Mouse (Mus musculus): ENCODE data around the gene Lamtor5. TPM values are rescaled to one million over a fixed set of nuclear protein-coding genes. Genes with fewer than 3 reads are reported as not detected.
A peak's percentile ranks its signal among the peaks of the same experiment; 100 is the strongest.

The Lamtor5 gene
- polyA plus RNA-seq, 1 experiment from 2014 or later, result 167 TPM

- WGBS, result 79% methylated on average over 6 of the region's 6 CpGs
- no peak overlapping the region for H3K27ac ChIP-seq (replicated peaks)
- no peaks in the 10 kb centered on the region for H3K27me3 ChIP-seq
- ATAC-seq (ENCODE audit: low FRiP score, low read depth), result no peak
- H3K36me3 ChIP-seq, result no peaks in the 10 kb centered on the region
- no peaks in the 10 kb centered on the region for H3K9me3 ChIP-seq
- H3K4me2 ChIP-seq (replicated peaks), result no peak overlapping the region
- peaks cover 6% of the 10 kb centered on the region; the same call in 1 of the 2 replicates for H3K4me1 ChIP-seq
- H3K9ac ChIP-seq (replicated peaks), result no peak overlapping the region
- no peak overlapping the region for H3K4me3 ChIP-seq
Observed at GRCm38 (mm10) chr3:107246876-107247275, 31.8 kb upstream of the Lamtor5 start.

DNA sequence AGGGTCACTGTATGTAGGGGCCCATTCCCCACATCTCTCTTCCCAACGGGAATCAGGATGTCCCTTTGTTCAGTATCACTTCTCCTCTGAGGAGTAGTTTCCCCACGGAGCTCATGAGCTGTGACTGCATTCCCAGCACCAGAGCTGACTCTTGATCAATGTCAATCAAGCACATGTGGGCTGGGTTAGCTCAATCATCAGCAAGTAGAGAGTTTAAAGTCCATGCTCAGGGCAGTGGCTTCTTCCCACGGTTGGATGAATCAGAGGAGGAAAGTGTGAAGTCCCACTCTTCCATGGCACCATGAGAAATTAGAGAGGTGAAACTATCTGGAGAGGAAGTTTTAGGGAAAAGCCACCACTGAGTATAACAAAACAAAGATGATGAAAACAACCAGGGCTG lies 29.6 kb upstream of the Lamtor5 start:
- Histone ChIP-seq H3K4me2 (replicated peaks) (no peak overlapping the region), H3K27ac (replicated peaks) (no peak overlapping the region), H3K36me3 (no peaks in the 10 kb centered on the region), H3K27me3 (no peaks in the 10 kb centered on the region), H3K9ac (replicated peaks) (no peak overlapping the region), H3K4me1 (0 out of 2 replicates have a peak, but pooled peaks cover 6% of the 10 kb centered on the region), H3K4me3 (no peak overlapping the region), H3K9me3 (no peaks in the 10 kb centered on the region)
- 68% methylated on average over 3 of the region's 3 CpGs for WGBS
- ATAC-seq (ENCODE audit: low FRiP score, low read depth), result no peak

DNA sequence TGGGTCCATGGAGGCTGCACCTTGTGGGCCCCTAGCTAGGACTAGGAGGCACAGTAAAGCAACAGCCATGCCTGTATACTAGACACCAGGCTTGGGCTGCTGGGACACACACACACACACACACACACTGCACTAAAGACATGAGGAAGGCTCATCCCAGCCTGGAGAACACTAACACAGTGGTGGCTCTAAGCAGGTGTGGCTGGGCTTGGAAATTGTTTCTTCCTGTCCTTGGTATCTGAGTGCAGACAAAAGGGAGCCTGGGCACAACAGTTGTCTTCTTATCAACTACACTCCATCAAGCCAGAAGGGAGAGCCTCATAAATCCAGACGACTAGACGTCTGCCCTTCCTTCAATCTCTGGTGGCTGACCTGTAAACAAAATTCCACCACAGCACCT lies 28.3 kb upstream of the Lamtor5 start:
- Histone ChIP-seq H3K27me3 (no peaks in the 10 kb centered on the region), H3K9me3 (no peaks in the 10 kb centered on the region), H3K4me1 (0 out of 2 replicates have a peak, but pooled peaks cover 6% of the 10 kb centered on the region), H3K4me3 (no peak overlapping the region), H3K36me3 (no peaks in the 10 kb centered on the region), H3K9ac (replicated peaks) (no peak overlapping the region), H3K27ac (replicated peaks) (no peak overlapping the region), H3K4me2 (replicated peaks) (no peak overlapping the region)
- no peak for ATAC-seq (ENCODE audit: low FRiP score, low read depth)
- WGBS, result 80% methylated on average over 2 of the region's 2 CpGs

DNA sequence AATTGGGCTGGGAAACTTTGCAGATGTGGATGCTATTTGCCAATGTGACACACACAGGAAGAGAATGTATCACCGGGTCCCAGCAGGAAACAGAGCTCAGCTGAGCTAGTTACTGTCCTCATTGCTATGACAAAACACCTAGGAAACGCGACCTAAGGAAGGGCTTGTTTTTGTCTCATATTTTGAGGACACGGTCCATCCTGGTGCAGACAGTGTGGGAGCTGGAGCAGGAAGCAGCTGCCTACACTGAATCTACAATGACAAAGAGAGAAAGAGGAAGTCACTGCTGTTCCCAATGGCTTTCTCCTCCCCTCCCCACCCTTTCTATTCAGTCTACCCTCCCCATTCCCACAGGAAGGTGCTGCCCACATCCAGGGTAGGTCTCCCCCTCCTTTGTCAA lies 26.6 kb upstream of the Lamtor5 start:
- H3K4me2 ChIP-seq (replicated peaks), result no peak overlapping the region
- no peak for ATAC-seq (ENCODE audit: low FRiP score, low read depth)
- no peak overlapping the region for H3K4me3 ChIP-seq
- H3K27ac ChIP-seq (replicated peaks), result no peak overlapping the region
- no peaks in the 10 kb centered on the region for H3K27me3 ChIP-seq
- H3K36me3 ChIP-seq, result no peaks in the 10 kb centered on the region
- no peak overlapping the region for H3K9ac ChIP-seq (replicated peaks)
- 77% methylated on average over 4 of the region's 4 CpGs for WGBS
- H3K9me3 ChIP-seq, result no peaks in the 10 kb centered on the region
- H3K4me1 ChIP-seq, result 0 out of 2 replicates have a peak, but pooled peaks cover 3% of the 10 kb centered on the region

- Histone ChIP-seq H3K27me3 (no peaks in the 10 kb centered on the region), H3K9me3 (no peaks in the 10 kb centered on the region), H3K4me1 (no peaks in the 10 kb centered on the region), H3K9ac (replicated peaks) (no peak overlapping the region), H3K27ac (replicated peaks) (no peak overlapping the region), H3K4me2 (replicated peaks) (no peak overlapping the region), H3K36me3 (no peaks in the 10 kb centered on the region), H3K4me3 (no peak overlapping the region)
- no peak for ATAC-seq (ENCODE audit: low FRiP score, low read depth)
- 86% methylated on average over 5 of the region's 5 CpGs for WGBS
Observed at GRCm38 (mm10) chr3:107253925-107254324, 24.7 kb upstream of the Lamtor5 start.

- H3K36me3 ChIP-seq, result no peaks in the 10 kb centered on the region
- H3K4me2 ChIP-seq (replicated peaks), result no peak overlapping the region
- no peak overlapping the region for H3K9ac ChIP-seq (replicated peaks)
- ATAC-seq (ENCODE audit: low FRiP score, low read depth), result no peak
- no peak overlapping the region for H3K27ac ChIP-seq (replicated peaks)
- H3K9me3 ChIP-seq, result no peaks in the 10 kb centered on the region
- 88% methylated on average over 3 of the region's 3 CpGs for WGBS
- no peaks in the 10 kb centered on the region for H3K27me3 ChIP-seq
- peaks cover 4% of the 10 kb centered on the region; the same call in 1 of the 2 replicates for H3K4me1 ChIP-seq
- no peak overlapping the region for H3K4me3 ChIP-seq
Observed at GRCm38 (mm10) chr3:107255992-107256391, 22.7 kb upstream of the Lamtor5 start.

GRCm38 (mm10) chr3:107256724-107257123 lies 21.9 kb upstream of the Lamtor5 start:
- peaks cover 10% of the 10 kb centered on the region for H3K4me1 ChIP-seq
- H3K36me3 ChIP-seq, result no peaks in the 10 kb centered on the region
- H3K27ac ChIP-seq (replicated peaks), result no peak overlapping the region
- H3K9ac ChIP-seq (replicated peaks), result no peak overlapping the region
- H3K4me2 ChIP-seq (replicated peaks), result no peak overlapping the region
- no peak overlapping the region for H3K4me3 ChIP-seq
- H3K27me3 ChIP-seq, result no peaks in the 10 kb centered on the region
- no peaks in the 10 kb centered on the region for H3K9me3 ChIP-seq
- no peak for ATAC-seq (ENCODE audit: low FRiP score, low read depth)
- 71% methylated on average over 7 of the region's 7 CpGs for WGBS

DNA sequence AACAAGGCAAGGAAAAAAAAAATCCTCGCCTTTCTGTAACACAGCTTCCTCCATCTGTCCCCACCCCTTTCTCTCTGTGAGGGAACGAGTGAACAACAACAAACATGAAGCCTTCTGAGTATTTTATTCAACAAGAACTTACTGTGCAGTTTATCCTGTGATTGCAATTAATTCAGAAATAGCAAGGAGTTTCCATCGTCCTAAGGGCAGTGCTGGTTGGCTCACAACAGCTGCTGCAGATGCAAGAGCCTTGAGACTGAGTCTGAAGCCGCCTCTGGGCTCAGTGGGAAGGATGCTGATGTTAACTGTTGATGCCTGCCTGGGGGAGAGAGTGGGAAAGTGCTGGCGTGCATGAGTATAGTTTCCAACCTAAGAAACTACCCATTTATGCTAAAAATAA lies 20.7 kb upstream of the Lamtor5 start:
- Histone ChIP-seq H3K27ac (replicated peaks) (no peak overlapping the region), H3K36me3 (no peaks in the 10 kb centered on the region), H3K27me3 (no peaks in the 10 kb centered on the region), H3K9me3 (no peaks in the 10 kb centered on the region), H3K9ac (replicated peaks) (no peak overlapping the region), H3K4me3 (no peak overlapping the region), H3K4me1 (peaks cover 12% of the 10 kb centered on the region), H3K4me2 (replicated peaks) (no peak overlapping the region)
- 71% methylated on average over 5 of the region's 5 CpGs for WGBS
- no peak for ATAC-seq (ENCODE audit: low FRiP score, low read depth)

DNA sequence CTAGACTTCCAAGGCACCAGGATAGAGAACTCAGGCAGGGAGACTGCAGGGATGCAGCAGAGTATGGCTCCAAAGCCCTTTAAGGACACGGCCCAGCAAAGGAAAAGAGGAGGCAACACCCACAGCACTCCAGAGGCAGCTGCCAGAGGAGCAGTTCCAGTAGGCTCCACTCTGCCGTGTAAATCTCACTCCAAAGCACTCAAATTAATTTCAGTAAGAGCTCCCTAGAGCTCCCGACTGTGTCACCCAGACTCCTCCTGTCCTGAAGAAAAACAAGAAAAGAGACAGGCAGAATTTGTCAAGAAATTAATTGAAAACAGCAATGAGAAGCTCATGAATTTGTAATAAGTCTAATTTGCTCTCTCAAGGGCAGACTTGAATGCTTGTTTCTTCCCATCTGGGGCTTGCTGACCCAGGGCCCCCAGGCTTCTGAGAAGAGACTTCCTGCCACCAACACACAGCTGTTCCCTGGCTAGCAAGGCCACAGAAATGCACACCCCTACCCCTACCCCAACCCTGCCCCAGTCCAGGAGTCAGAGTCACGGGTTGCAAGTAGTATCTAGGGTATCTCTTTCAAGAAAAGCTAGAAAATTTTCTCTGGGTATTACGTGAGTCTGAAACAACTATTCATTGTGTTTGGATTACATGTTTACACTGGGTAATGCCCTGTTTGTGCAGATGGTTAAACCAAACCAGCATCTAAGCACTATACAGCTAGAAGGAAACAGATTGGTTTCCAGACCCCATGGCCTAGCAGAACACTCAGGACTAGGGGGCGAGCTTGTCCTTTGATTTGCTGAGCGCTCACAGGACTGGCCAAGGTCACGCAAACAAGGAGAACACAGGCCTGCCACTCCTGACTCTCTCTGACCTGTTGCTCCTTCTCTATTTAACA lies 17.5 kb upstream of the Lamtor5 start:
- H3K36me3 ChIP-seq, result no peaks in the 10 kb centered on the region
- WGBS, result 50% methylated on average over 8 of the region's 8 CpGs
- peaks cover 12% of the 10 kb centered on the region for H3K4me1 ChIP-seq
- no peak overlapping the region for H3K4me3 ChIP-seq
- H3K27ac ChIP-seq (replicated peaks), result peak overlapping the region; percentile 56
- H3K9me3 ChIP-seq, result no peaks in the 10 kb centered on the region
- H3K27me3 ChIP-seq, result no peaks in the 10 kb centered on the region
- ATAC-seq (ENCODE audit: low FRiP score, low read depth), result peak; percentile 65; the same call in 1 of the 2 replicates
- no peak overlapping the region for H3K9ac ChIP-seq (replicated peaks)
- H3K4me2 ChIP-seq (replicated peaks), result no peak overlapping the region

GRCm38 (mm10) chr3:107261851-107262165 lies 16.9 kb upstream of the Lamtor5 start:
- peaks cover 12% of the 10 kb centered on the region for H3K4me1 ChIP-seq
- H3K36me3 ChIP-seq, result no peaks in the 10 kb centered on the region
- H3K27me3 ChIP-seq, result no peaks in the 10 kb centered on the region
- 57% methylated on average over 7 of the region's 7 CpGs for WGBS
- no peaks in the 10 kb centered on the region for H3K9me3 ChIP-seq
- H3K27ac ChIP-seq (replicated peaks), result no peak overlapping the region
- no peak overlapping the region for H3K4me2 ChIP-seq (replicated peaks)
- no peak overlapping the region for H3K9ac ChIP-seq (replicated peaks)
- ATAC-seq (ENCODE audit: low FRiP score, low read depth), result no peak
- H3K4me3 ChIP-seq, result no peak overlapping the region

DNA sequence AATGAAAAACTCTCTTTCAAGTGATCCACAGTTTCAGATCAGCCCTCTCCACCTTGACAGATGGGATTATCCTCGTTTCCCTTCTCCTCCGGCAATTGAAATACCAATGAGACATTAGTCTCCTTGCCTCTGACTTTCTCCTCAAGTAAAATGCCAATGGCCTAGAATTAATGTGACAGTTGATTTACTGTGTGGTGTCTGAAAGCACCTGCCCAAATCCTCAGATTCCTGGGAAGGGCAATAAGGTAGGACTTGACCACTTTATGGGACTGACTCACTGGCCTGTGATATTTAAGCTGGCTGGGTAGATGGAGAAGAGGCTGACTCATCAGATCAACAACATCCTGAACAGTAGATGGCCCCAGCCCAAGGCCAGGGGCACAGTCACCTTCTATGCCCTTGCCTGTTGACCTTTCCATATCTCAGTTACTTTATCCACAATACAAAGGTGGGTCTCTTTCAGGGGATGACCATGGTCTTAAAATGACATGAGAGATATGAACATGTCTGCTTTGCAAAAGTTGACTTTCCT lies 11.8 kb upstream of the Lamtor5 start:
- H3K9me3 ChIP-seq, result no peaks in the 10 kb centered on the region
- H3K36me3 ChIP-seq, result no peaks in the 10 kb centered on the region
- no peak overlapping the region for H3K27ac ChIP-seq (replicated peaks)
- no peak overlapping the region for H3K4me3 ChIP-seq
- 75% methylated on average over 2 of the region's 2 CpGs for WGBS
- peaks cover under 1% of the 10 kb centered on the region; the same call in 1 of the 2 replicates for H3K4me1 ChIP-seq
- ATAC-seq (ENCODE audit: low FRiP score, low read depth), result no peak
- no peaks in the 10 kb centered on the region for H3K27me3 ChIP-seq
- H3K4me2 ChIP-seq (replicated peaks), result no peak overlapping the region
- no peak overlapping the region for H3K9ac ChIP-seq (replicated peaks)

DNA sequence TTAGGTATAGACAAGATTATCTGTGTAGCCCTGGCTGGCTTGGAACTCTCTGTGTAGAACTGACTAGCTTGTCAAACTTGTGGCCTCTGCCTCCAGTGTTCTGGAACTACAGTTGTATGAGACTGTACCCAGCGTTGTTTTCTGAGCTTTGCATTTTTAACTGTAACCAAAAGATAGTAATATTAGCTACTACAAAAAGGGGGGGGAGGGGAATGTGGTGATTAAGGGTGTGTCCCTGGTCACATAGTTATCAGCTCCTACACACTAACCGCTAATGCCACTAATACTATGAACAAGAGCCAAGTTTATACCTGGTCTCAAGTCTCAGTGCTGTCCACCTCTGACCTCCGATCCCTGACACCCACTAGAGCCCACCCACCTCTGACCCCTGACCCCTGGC lies 6.2 kb upstream of the Lamtor5 start:
- no peaks in the 10 kb centered on the region for H3K9me3 ChIP-seq
- H3K27ac ChIP-seq (replicated peaks), result no peak overlapping the region
- no peaks in the 10 kb centered on the region for H3K27me3 ChIP-seq
- no peak overlapping the region for H3K9ac ChIP-seq (replicated peaks)
- ATAC-seq (ENCODE audit: low FRiP score, low read depth), result no peak
- H3K4me2 ChIP-seq (replicated peaks), result no peak overlapping the region
- WGBS, result 93% methylated on average over 3 of the region's 3 CpGs
- H3K36me3 ChIP-seq, result no peaks in the 10 kb centered on the region
- H3K4me3 ChIP-seq, result no peak overlapping the region
- no peaks in the 10 kb centered on the region for H3K4me1 ChIP-seq

All from midbrain, embryonic 12.5 days (tissue).